Mouse (Mus musculus): ENCODE data around the gene Phip.

GRCm38 (mm10) chr9:82971433-82971832 is 3.9 kb downstream of the Phip start:
- TF ChIP-seq TAL1 (IDR thresholded peaks at IDR 0.05; ENCODE audit: low read length): no peak
- TF ChIP-seq GATA1 (IDR thresholded peaks at IDR 0.05; ENCODE audit: low read length): no peak

All from erythroblast, embryonic 14.5 days (primary cell).